Mouse (Mus musculus) intestine, embryonic 16.5 days (tissue): ENCODE measurements around the gene Chmp1a. TPM values are rescaled to one million over a fixed set of nuclear protein-coding genes. Genes with fewer than 3 reads are reported as not detected.
"Not testable (repeated sequence)": the region's sequence is repeated elsewhere in the genome, so short reads cannot be mapped to it uniquely, and the experiment has no call there.

Source experiments
- ATAC-seq: fragments of 200-750 bp; cut with Nextera tagmentation; 2 replicates; pipeline ENCODE4 v1.8.0; 2017; ENCODE audit warnings: moderate TSS enrichment, moderate library complexity
- H3K27ac ChIP-seq: fragments of 300-500 bp; sonication (generic); 2 replicates; pipeline ENCODE4 v1.5.1; 2014; ENCODE audit warnings: mild to moderate bottlenecking, low read length
- H3K27me3 ChIP-seq: fragments of 300-500 bp; sonication (generic); replicated peaks from 2 replicates; pipeline ENCODE4 v1.6.1; 2014; ENCODE audit warnings: low read length, control low read depth, mixed read lengths; ENCODE audit not compliant: control insufficient read depth, insufficient read depth
- H3K36me3 ChIP-seq: fragments of 300-500 bp; sonication (generic); 2 replicates; pipeline ENCODE4 v1.6.1; 2014; ENCODE audit warnings: low read length, control low read depth; ENCODE audit not compliant: control insufficient read depth, insufficient read depth
- H3K4me1 ChIP-seq: fragments of 300-500 bp; sonication (generic); 2 replicates; pipeline ENCODE4 v1.6.1; 2014; ENCODE audit warnings: low read length, control low read depth, mixed read lengths; ENCODE audit not compliant: control insufficient read depth, insufficient read depth
- H3K4me2 ChIP-seq: fragments of 300-500 bp; sonication (generic); 2 replicates; pipeline ENCODE4 v1.6.1; 2014; ENCODE audit warnings: low read depth, low read length, control low read depth
- H3K4me3 ChIP-seq: fragments of 300-500 bp; sonication (generic); 2 replicates; pipeline ENCODE4 v1.5.1; 2014; ENCODE audit warnings: mild to moderate bottlenecking, low read length
- H3K9ac ChIP-seq: fragments of 300-500 bp; sonication (generic); 2 replicates; pipeline ENCODE4 v1.6.1; 2014; ENCODE audit warnings: low read depth, low read length
- H3K9me3 ChIP-seq: fragments of 300-500 bp; sonication (generic); 2 replicates; pipeline ENCODE4 v1.6.1; 2016; ENCODE audit warnings: low read length, control low read depth; ENCODE audit not compliant: control insufficient read depth
- WGBS: fragments of 180-500 bp; shearing (Covaris S2); extraction: QIAGEN DNeasy Blood & Tissue Kit; methylation state at CpG from one replicate; pipeline ENCODE4 v1.1.7; 2014; 5-methylcytosine and 5-hydroxymethylcytosine counted together
- polyA plus RNA-seq: library from polyadenylated mRNA; unstranded; fragments of >200 nt; fragmentation: Nextera tagmentation; extraction: Ambion mirVana; gene quantifications from 2 replicates; pipeline ENCODE4 v1.2.1, GENCODE M21; 2015

Gene Chmp1a
- polyA plus RNA-seq, 1 experiment from 2014 or later = 173 TPM

DNA sequence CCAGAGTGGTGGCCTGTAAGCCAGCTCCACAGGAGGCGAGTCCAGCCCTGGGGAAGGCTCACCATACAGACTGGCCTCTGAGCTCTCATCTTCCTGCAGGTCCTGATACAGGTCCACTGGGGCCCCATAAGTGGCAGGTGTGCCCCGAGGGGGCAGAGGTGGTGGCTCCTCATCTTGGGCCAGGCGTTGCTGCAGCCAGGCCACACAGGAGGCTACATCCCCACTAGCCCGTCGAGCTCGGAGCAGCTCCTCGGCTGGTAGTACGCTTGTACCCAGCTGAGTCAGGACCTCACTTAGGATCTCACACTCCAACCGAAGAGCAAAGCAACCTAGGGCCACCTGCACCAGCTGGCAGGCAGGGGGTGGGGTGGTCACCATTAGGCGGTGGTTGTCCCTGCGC is 21.2 kb upstream of the Chmp1a start:
- Histone ChIP-seq H3K27me3 (no peaks in the 10 kb centered on the region), H3K36me3 (no peaks in the 10 kb centered on the region), H3K27ac (no peak overlapping the region), H3K9ac (no peak overlapping the region), H3K4me1 (peaks cover 14% of the 10 kb centered on the region), H3K4me2 (no peak overlapping the region), H3K4me3 (no peak overlapping the region), H3K9me3 (no peaks in the 10 kb centered on the region)
- no peak for ATAC-seq
- WGBS = 74% methylated on average over 11 of the region's 11 CpGs

DNA sequence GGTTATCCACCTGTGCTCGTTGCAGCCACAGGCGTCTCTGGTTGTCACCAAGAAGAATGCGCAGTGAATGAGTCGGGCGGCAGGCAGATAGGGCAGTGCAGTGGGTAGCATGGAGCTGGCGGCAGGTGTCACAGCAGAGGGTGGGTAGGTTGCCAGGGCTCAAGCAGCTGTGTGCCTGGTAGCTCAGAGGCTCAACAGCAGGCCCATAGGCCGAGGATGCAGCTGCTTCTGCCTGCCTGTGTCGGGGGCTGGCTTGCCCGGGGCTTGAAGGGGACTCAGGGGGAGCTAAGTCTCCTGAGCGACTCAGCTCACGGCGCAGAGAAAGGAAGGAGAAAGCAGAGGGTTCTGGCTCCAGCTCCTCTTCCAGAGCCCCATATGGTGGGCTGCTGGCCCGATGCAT is 20.7 kb upstream of the Chmp1a start:
- Histone ChIP-seq H3K4me1 (peaks cover 14% of the 10 kb centered on the region), H3K9me3 (no peaks in the 10 kb centered on the region), H3K27ac (no peak overlapping the region), H3K27me3 (no peaks in the 10 kb centered on the region), H3K9ac (no peak overlapping the region), H3K4me2 (no peak overlapping the region), H3K36me3 (no peaks in the 10 kb centered on the region), H3K4me3 (no peak overlapping the region)
- 57% methylated on average over 13 of the region's 13 CpGs for WGBS
- ATAC-seq = no peak

DNA sequence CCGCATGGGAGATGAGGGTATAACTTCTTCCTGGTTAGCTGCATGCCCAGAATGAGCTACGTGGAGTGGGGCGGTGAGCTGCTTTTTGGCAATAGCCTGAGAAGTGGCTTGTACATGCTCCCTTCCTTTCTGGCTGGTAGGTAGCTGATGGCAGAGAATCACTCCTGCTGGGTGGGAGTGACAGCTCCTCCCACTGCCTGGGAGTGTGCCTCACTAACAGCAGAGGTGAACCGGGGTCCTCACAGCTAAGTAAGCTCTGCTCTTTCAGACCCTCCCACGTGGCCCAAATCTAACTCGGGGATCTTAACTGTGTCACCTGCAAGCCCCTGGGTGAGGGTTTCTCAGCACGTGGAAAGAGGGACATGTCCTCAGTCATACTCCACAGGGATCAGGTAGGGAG is 20.0 kb upstream of the Chmp1a start:
- 29% methylated on average over 7 of the region's 7 CpGs for WGBS
- 0 out of 2 replicates have a peak, but pooled peaks cover under 1% of the 10 kb centered on the region for H3K36me3 ChIP-seq
- no peak overlapping the region for H3K9ac ChIP-seq
- no peak overlapping the region for H3K4me3 ChIP-seq
- H3K27me3 ChIP-seq = no peaks in the 10 kb centered on the region
- ATAC-seq = no peak
- H3K27ac ChIP-seq = no peak overlapping the region
- no peaks in the 10 kb centered on the region for H3K9me3 ChIP-seq
- H3K4me2 ChIP-seq = no peak overlapping the region
- peaks cover 14% of the 10 kb centered on the region for H3K4me1 ChIP-seq

DNA sequence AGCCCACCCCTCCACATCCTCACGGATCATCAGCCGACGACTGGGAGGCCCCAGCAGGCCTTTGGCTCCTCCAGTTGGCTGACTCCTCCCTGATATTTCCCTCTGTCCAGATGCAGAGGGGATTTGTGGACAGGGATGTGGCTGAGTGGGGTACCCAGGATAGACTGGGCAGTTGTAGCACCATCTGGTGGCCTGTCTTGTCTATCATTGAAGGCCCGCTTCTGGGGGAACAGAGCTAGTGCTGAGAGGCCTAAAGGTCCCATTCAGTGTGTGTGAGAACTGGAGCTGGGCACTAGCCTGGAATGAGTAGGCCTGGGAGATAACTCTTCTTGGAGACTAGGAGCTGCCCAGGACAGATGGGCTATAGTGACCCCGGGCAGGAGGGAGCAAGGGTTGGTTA is 19.2 kb upstream of the Chmp1a start:
- 53% methylated on average over 5 of the region's 5 CpGs for WGBS

DNA sequence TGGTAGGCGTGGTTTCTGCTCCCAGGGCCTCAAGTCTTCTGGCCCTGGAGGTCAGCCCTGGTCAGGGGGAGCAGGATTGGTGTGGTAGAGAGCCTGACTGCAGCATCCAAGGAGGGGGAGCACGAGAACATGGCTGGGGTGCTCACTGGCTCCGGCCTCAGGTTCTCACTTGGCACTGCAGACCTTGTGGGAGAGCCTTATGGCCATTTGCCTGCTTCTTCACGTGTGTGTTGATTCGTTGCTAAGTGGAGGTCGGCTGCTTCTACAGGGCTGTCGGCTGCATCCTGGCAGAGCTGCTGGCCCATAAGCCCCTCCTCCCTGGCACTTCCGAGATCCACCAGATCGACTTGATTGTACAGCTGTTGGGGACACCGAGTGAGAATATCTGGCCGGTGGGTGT is 17.8 kb upstream of the Chmp1a start:
- not testable (repeated sequence) for H3K4me3 ChIP-seq, H3K4me2 ChIP-seq, ATAC-seq, H3K4me1 ChIP-seq, H3K9me3 ChIP-seq, H3K9ac ChIP-seq, H3K27ac ChIP-seq, H3K27me3 ChIP-seq, H3K36me3 ChIP-seq
- WGBS = 77% methylated on average over 10 of the region's 11 CpGs

More for the DNA sequence above, 19.2 kb upstream of the Chmp1a start:
- H3K4me3 ChIP-seq = no peak overlapping the region
- H3K9me3 ChIP-seq = no peaks in the 10 kb centered on the region
- H3K9ac ChIP-seq = 0 out of 2 replicates have a peak overlapping the region, but pooled peaks have one; percentile 24
- H3K4me2 ChIP-seq = no peak overlapping the region
- no peak for ATAC-seq
- H3K27me3 ChIP-seq = no peaks in the 10 kb centered on the region
- peaks cover 14% of the 10 kb centered on the region for H3K4me1 ChIP-seq
- no peak overlapping the region for H3K27ac ChIP-seq
- H3K36me3 ChIP-seq = 0 out of 2 replicates have a peak, but pooled peaks cover 8% of the 10 kb centered on the region

DNA sequence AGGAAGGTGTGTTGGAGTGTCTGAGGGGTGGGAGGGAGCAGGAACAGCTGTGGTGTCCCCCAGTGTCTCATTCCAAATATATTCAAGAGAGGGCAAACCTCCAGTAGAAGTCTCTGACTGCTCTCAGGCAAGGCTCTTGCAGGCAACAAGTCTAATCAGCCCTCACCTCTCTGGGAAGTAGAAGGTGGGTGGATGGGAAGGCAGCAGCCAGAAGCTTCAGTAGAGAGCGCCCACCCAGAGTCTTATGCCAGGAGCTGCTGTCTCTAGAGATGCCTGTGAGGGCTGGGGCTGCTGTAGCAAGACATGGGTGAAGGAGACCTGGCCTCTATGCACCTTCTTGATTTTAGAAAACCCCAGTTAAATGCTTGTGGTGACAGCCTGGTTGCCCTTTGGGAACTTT is 15.9 kb upstream of the Chmp1a start:
- H3K9ac ChIP-seq = no peak overlapping the region
- no peak for ATAC-seq
- peaks cover 8% of the 10 kb centered on the region; the same call in 1 of the 2 replicates for H3K4me1 ChIP-seq
- H3K9me3 ChIP-seq = no peaks in the 10 kb centered on the region
- H3K4me2 ChIP-seq = no peak overlapping the region
- H3K4me3 ChIP-seq = no peak overlapping the region
- H3K27me3 ChIP-seq = no peaks in the 10 kb centered on the region
- 95% methylated on average over 1 of the region's 1 CpGs for WGBS
- H3K36me3 ChIP-seq = 0 out of 2 replicates have a peak, but pooled peaks cover 8% of the 10 kb centered on the region
- H3K27ac ChIP-seq = no peak overlapping the region

DNA sequence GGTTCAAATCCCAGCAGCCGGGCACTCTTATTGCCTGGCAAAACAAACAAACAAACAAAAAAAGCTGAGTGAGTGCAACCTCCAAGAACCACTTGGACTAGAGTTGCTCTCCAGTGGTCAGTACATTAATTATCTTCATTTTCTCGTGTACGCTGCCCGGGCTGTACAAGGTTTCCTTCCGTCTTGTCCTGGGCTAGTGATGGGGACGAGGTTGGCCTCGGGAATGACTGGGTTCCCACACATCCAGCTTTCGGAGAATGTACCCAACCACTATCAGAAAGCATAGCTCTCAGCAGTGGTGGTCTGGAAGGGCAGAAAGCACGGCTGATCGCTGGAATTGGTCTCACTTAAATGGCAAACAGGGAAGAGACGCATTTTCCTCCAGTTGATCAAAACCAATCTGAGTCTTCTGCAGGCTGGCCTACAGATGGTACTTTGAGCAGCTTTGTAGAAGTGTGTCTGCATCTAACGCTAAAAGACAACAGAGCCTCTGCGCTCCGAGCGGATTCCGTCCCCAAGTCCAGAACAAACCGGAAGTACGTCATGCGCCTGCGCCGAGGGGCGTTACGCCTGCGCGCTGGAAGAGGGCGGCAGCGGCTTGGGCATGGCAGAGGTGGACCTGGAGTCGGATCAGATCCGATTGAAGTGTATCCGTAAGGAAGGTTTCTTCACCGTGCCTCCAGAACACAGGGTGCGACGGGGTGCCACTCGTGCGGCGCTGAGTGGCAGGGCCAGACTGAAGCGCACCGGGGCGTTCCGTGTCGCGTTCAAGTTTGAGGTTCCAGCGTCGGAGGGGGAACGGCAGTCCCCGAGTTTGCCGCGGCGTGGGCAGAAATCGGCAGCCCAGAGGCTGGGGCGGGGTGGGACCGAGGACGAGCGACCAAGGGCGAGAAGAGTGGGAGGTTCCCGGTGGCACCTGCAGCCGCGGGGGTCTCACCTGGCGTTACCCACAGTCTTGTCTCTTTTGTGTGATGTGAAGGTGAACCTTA is 12.0 kb upstream of the Chmp1a start, which contains the start of gene Cdk10:
Gene Cdk10 (plus strand): TSS at position 565 of the 989 bp plus-strand sequence.
- ATAC-seq = peak; percentile 94
- peaks cover 8% of the 10 kb centered on the region; the same call in 1 of the 2 replicates for H3K4me1 ChIP-seq
- no peaks in the 10 kb centered on the region for H3K27me3 ChIP-seq
- H3K27ac ChIP-seq = peak within 1 kb of the TSS; percentile 74
- 0 out of 2 replicates have a peak, but pooled peaks cover 8% of the 10 kb centered on the region for H3K36me3 ChIP-seq
- peak within 1 kb of the TSS; percentile 86 for H3K4me2 ChIP-seq
- H3K9ac ChIP-seq = peak within 1 kb of the TSS; percentile 88
- H3K9me3 ChIP-seq = no peaks in the 10 kb centered on the region
- WGBS = 2% methylated on average over 59 of the region's 59 CpGs
- H3K4me3 ChIP-seq = peak within 1 kb of the TSS; percentile 82

DNA sequence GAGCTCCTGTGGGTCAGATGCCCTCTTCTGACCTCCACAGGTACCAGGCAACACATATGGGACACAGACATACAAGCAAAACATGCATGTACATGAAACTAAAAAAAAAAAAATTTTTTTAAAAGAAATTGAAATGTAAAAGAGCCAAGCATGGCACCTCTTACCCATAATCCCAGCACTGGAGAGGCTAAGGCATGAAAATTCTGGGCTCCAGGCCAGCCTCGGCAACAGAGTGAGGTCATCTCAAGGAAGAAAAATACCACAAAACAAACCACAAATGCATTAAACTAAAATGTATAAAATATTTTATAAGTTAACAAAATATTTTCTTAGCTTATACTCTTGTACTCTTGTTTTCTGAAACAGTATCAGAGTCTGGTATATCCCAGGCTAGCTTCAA is 8.4 kb upstream of the Chmp1a start:
- peaks cover 8% of the 10 kb centered on the region; the same call in 1 of the 2 replicates for H3K4me1 ChIP-seq
- no peak overlapping the region for H3K4me3 ChIP-seq
- H3K27ac ChIP-seq = no peak overlapping the region
- no peak for ATAC-seq
- H3K4me2 ChIP-seq = no peak overlapping the region
- H3K27me3 ChIP-seq = no peaks in the 10 kb centered on the region
- no peaks in the 10 kb centered on the region for H3K36me3 ChIP-seq
- no peak overlapping the region for H3K9ac ChIP-seq
- 76% methylated on average over 1 of the region's 1 CpGs for WGBS
- no peaks in the 10 kb centered on the region for H3K9me3 ChIP-seq

DNA sequence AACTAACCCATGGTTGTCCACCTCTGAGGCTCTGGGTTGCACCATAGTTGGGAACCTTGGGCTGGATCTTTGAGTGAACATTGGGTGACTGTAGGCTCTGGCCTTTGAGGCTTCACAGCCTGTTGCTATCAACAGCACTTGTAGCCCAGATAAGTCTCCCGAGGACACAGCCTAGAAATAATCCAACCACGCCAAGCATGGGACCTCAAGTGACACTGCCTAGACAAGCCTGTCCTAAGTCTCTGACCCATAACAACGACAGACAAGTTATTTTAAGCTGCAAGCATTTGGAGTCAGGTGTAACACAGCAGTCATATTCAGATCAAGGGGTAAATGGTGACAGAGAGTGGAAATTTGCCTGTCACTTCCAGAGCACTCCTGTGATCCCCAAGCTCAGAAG is 2.9 kb upstream of the Chmp1a start:
- H3K9me3 ChIP-seq = no peaks in the 10 kb centered on the region
- 76% methylated on average over 3 of the region's 3 CpGs for WGBS
- no peak overlapping the region for H3K9ac ChIP-seq
- H3K27me3 ChIP-seq = no peaks in the 10 kb centered on the region
- no peak overlapping the region for H3K4me2 ChIP-seq
- no peak overlapping the region for H3K27ac ChIP-seq
- H3K4me3 ChIP-seq = no peak overlapping the region
- H3K36me3 ChIP-seq = no peaks in the 10 kb centered on the region
- H3K4me1 ChIP-seq = peaks cover 6% of the 10 kb centered on the region; the same call in 1 of the 2 replicates
- ATAC-seq = no peak
